Mouse (Mus musculus) sigmoid colon, adult 10 weeks (tissue): Measurements from ENCODE around the gene Gm17657. TPM values are rescaled to one million over a fixed set of nuclear protein-coding genes. Genes with fewer than 3 reads are reported as not detected.

ENCODE experiments used
- polyA plus RNA-seq: library from polyadenylated mRNA; stranded (reverse); fragments of 350-450 nt; fragmentation: Illumina TruSeq; extraction: RNeasy Lipid Tissue Mini Kit (QIAGEN cat#74804); gene quantifications from one replicate; pipeline ENCODE4 v1.2.3, GENCODE M21; 2014; ENCODE audit warnings: low read depth, low replicate concordance

Gm17657 gene
- not detected for polyA plus RNA-seq

DNA sequence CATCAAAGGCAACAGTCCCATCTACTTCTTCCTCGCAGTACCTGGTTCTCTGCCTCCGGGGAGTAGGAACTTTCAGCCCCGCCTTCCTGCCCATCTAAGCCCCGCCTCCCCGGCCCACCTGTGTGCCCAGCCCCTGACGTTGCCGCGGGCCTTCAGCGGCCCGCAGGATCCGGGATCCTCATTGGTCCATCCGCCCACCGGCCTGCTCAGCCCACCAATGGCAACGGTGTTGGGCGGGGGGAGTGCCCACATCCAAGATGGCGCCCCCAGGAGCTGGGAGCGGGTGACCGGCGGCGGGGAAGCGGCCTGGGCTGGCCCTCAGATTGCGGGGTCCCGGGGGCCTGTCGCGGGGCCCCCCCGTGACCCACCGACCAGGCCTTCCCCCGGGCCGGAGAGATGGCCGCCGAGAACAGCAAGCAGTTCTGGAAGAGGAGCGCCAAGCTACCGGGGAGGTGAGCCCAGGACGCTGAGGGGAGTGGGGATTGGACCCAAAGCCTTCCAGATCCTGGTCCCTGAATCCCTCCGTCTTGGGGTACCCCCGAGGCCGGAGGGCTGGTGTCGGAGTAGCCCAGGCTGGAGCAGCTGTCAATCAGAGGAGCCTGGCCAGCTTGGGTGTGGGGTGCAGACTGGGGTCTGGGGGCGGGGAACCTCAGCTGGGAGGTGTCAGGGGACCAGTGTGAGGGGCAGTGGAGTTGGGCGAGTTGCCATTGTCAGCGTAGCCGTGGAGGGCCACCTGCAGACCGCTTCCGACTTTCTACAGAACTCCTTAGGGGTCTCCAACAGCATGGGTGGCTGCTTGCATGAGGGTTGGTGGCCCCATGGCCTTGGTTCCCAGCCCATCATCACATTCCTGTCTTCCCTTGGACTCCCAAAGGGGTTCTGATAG, at the start of gene Gm17657, which contains the start of gene Tbc1d22b:
TSS of gene Gm17657 (minus strand) at position 96 of the 886 bp plus-strand sequence.
TSS of gene Tbc1d22b (plus strand) at position 243 of the 886 bp plus-strand sequence.

DNA sequence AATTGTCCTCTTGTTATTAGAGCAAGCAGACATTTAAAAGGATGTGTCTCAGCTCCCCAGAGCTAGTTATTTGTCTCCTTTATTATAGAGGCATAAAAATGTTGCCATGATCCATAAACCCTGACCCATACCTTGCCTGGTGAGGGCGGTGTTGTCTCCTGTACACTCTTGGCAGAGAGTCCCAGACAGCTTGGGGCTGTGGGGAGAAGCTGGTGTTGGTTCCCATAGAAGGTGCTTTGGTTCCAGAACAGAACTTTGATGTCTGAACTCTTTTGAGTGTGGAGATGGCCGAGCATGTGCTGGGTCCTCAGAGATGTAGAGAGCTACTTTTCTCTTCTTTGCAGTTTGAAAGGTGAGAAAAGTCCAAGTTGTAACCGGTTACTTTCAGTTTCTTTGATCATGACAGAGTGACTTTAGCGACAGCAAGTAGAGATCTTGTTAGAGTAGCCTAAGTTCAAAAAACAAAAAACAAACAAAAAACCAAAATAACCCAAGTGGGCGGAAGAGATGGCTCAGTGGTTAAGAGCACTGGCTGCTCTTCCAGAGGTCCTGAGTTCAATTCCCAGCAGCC, 2.8 kb upstream of the Gm17657 start, which contains the start of gene Tmem217:
TSS of gene Tmem217 (minus strand) at position 224 of the 571 bp plus-strand sequence.

DNA sequence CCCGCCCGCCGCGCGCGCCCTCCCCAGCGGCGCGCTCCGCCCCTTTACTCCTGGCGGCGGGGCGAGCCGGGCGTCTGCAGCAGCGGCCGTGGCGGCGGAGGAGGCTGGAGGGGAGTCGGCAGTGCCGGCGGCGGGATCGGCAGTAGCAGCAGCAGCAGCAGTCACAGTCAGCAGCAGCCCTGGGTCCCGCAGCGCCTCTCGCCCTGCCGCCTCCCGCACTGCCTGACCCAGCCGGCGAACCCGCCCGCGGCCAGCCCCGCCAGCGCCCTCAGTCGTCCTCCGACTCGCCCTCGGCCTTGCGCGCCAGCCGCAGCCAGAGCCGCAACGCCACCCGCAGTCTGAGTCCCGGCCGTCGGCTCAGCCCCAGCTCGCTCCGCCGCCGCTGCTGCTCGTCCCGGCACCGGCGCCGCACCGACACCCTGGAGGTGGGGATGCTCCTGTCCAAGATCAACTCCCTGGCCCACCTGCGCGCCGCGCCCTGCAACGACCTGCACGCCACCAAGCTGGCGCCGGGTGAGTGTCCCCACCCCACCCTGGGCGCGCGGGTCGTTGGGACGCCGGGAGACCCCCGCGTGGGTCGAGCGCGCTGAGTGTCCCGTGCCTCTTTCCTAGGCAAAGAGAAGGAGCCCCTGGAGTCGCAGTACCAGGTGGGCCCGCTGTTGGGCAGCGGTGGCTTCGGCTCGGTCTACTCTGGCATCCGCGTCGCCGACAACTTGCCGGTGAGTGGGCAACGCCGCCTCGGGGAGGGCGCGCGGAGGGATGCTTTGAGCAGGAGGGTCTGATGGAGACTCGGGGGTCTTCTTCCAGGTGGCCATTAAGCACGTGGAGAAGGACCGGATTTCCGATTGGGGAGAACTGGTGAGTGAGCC, 58.5 kb downstream of the Gm17657 start, which contains the start of gene Pim1:
TSS of gene Pim1 (plus strand) at position 41 of the 869 bp plus-strand sequence.

Other genes starting within 250 kb of the Gm17657 start
- gene Pi16, start 232.0 kb downstream of the Gm17657 start, polyA plus RNA-seq = not detected
- 10.2 TPM for gene Mtch1, start 201.7 kb downstream of the Gm17657 start, polyA plus RNA-seq
- gene Fgd2, start 188.7 kb downstream of the Gm17657 start, polyA plus RNA-seq = 1.1 TPM
- gene Pim1, start 58.9 kb downstream of the Gm17657 start, polyA plus RNA-seq = 21.7 TPM
- 4.8 TPM for gene Tbc1d22b, start 147 bp upstream of the Gm17657 start, polyA plus RNA-seq
- not detected for gene Tmem217, start 2.7 kb upstream of the Gm17657 start, polyA plus RNA-seq
- gene Rnf8, start 65.2 kb upstream of the Gm17657 start, polyA plus RNA-seq = 17.0 TPM
- 1.8 TPM for gene Gm28043, start 65.2 kb upstream of the Gm17657 start, polyA plus RNA-seq
- 16.1 TPM for gene Cmtr1, start 111.0 kb upstream of the Gm17657 start, polyA plus RNA-seq
- 7.3 TPM for gene Ccdc167, start 167.4 kb upstream of the Gm17657 start, polyA plus RNA-seq